Mouse (Mus musculus) myocyte (in vitro differentiated cells): ENCODE measurements at regions not wholly inside any gene's neighbourhood (a gene's known extent, or its start where the extent isn't known, plus 50 kb on each side); places are given as distances from the start of the nearest gene placed in this dataset.

ENCODE experiments used
- H3K27me3 ChIP-seq: one replicate; pipeline ENCODE4 v1.6.1; 2011; ENCODE audit not compliant: control insufficient read depth, insufficient read depth, insufficient read length
- H3K36me3 ChIP-seq: one replicate; pipeline ENCODE4 v1.6.1; 2011; ENCODE audit not compliant: control insufficient read depth, insufficient read depth
- H3K4me2 ChIP-seq: one replicate; pipeline ENCODE4 v1.6.1; 2011; ENCODE audit warnings: low read depth, control low read depth
- H3K4me3 ChIP-seq: one replicate; pipeline ENCODE4 v1.5.1; 2011; ENCODE audit warnings: mild to moderate bottlenecking, control low read depth, moderate library complexity
- H3K79me2 ChIP-seq: one replicate; pipeline ENCODE4 v1.6.1; 2011; ENCODE audit not compliant: control insufficient read depth, insufficient read depth
- H3ac ChIP-seq: one replicate; pipeline ENCODE4 v1.6.1; 2011; ENCODE audit not compliant: control insufficient read depth, insufficient read length
- CEBPB ChIP-seq: IDR thresholded peaks from 2 replicates; pipeline ENCODE4 v1.6.1; 2011; ENCODE audit warnings: mild to moderate bottlenecking, moderate library complexity; ENCODE audit not compliant: poor library complexity, insufficient read depth, severe bottlenecking
- E2F4 ChIP-seq: IDR thresholded peaks from one replicate; pipeline ENCODE4 v1.6.1; 2011; ENCODE audit warnings: mild to moderate bottlenecking, control low read depth, moderate library complexity; ENCODE audit not compliant: insufficient read depth
- MAX ChIP-seq: IDR thresholded peaks from one replicate; pipeline ENCODE4 v1.6.1; 2011; ENCODE audit warnings: low read depth, mild to moderate bottlenecking, control low read depth
- MYOD1 ChIP-seq, 3 experiments: IDR thresholded peaks; one replicate each; pipeline ENCODE4 v1.6.1; 2011; ENCODE audit warnings: control low read depth in 2 of 3, low read depth in 2 of 3, mild to moderate bottlenecking in 2 of 3, moderate library complexity in 1 of 3; ENCODE audit not compliant: insufficient read length in 2 of 3, control insufficient read depth in 1 of 3
- MYOG ChIP-seq, 3 experiments: IDR thresholded peaks; one replicate each; pipeline ENCODE4 v1.6.1; 2011; ENCODE audit warnings: control low read depth in 2 of 3, low read depth in 2 of 3, mild to moderate bottlenecking in 2 of 3; ENCODE audit not compliant: insufficient read length in 2 of 3, control insufficient read depth in 1 of 3, insufficient read depth in 1 of 3
- POLR2A ChIP-seq: IDR thresholded peaks from one replicate; pipeline ENCODE4 v1.6.1; 2011; ENCODE audit warnings: low read depth, mild to moderate bottlenecking, control low read depth, moderate library complexity; ENCODE audit not compliant: insufficient read length
- POLR2AphosphoS2 ChIP-seq: IDR thresholded peaks from one replicate; pipeline ENCODE4 v1.6.1; 2011; ENCODE audit warnings: low read depth, control low read depth; ENCODE audit not compliant: insufficient read length
- REST ChIP-seq: IDR thresholded peaks from one replicate; pipeline ENCODE4 v1.6.1; 2011; ENCODE audit warnings: mild to moderate bottlenecking, control low read depth, moderate library complexity; ENCODE audit not compliant: insufficient read depth, insufficient read length
- SRF ChIP-seq: IDR thresholded peaks from one replicate; pipeline ENCODE4 v1.6.1; 2011; ENCODE audit warnings: low read depth; ENCODE audit not compliant: control insufficient read depth, insufficient read length
- TCF12 ChIP-seq: IDR thresholded peaks from one replicate; pipeline ENCODE4 v1.6.1; 2011; ENCODE audit warnings: mild to moderate bottlenecking, control low read depth; ENCODE audit not compliant: poor library complexity, insufficient read depth, severe bottlenecking
- TCF3 ChIP-seq: IDR thresholded peaks from one replicate; pipeline ENCODE4 v1.6.1; 2011; ENCODE audit warnings: low read depth, control low read depth; ENCODE audit not compliant: insufficient read length
- USF1 ChIP-seq: IDR thresholded peaks from one replicate; pipeline ENCODE4 v1.6.1; 2011; ENCODE audit warnings: low read depth, mild to moderate bottlenecking, control low read depth, moderate library complexity

DNA sequence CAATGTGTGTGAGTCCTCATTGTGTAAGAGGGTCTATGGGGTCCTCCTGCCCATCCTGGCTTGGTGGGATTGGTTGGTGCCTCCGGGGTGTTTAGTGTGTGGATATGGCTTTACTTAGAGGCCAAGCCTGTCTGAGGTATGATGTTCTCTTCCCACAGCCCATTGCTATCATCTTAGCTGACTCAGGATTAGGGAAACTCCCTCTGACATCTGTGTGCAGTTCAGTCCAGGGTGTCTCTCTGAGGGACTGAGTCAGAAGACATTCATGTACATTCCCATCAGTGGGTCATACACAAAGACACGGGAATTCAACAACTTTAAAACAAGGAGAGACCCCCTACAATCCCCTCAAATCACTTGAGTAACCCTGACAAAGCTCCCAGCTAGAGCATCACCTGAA is 66.6 kb upstream of the Tmprss2 start:
- H3K4me2 ChIP-seq = no peak overlapping the region
- no peak overlapping the region for H3K4me3 ChIP-seq
- TF ChIP-seq MYOD1 (IDR thresholded peaks at IDR 0.05; ENCODE audit: control insufficient read depth in 1 of 3, insufficient read length in 2 of 3, low read depth in 2 of 3) = no peak
- TF ChIP-seq SRF = no peak
- TF ChIP-seq POLR2A = no peak
- no peak for TF ChIP-seq TCF12
- TF ChIP-seq MYOG (IDR thresholded peaks at IDR 0.05; ENCODE audit: control insufficient read depth in 1 of 3, insufficient read depth in 1 of 3, insufficient read length in 2 of 3, low read depth in 2 of 3) = no peak
- TF ChIP-seq POLR2AphosphoS2 = no peak
- no peak for TF ChIP-seq E2F4
- TF ChIP-seq REST = no peak
- TF ChIP-seq MAX = no peak
- no peak for TF ChIP-seq USF1
- no peak for TF ChIP-seq CEBPB
- no peak for TF ChIP-seq TCF3
- H3ac ChIP-seq = no peak overlapping the region
- H3K36me3 ChIP-seq = no peaks in the 10 kb centered on the region
- H3K79me2 ChIP-seq = no peaks in the 10 kb centered on the region
- no peaks in the 10 kb centered on the region for H3K27me3 ChIP-seq

DNA sequence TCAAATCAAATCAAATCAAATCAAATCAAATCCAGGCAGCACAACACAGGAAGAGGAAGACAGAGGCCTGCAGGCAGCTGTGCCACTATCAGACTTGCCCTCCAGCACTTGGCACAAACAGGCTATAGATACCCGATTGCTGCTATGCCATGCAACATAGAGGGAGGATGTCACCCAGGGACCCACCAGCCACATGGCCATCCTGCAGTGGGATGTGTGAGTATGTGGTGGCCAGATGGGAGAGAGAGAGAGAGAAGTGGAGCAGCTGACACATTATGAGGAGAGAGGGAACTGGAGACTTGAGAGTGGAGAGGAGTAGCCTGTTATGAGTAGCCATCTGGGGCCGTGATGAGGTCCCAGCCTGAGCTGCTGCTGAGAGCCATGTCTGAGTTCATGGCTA is 62.6 kb upstream of the Tmprss2 start:
- Histone ChIP-seq H3K4me3 (no peak overlapping the region), H3K36me3 (no peaks in the 10 kb centered on the region), H3K79me2 (no peaks in the 10 kb centered on the region), H3K4me2 (no peak overlapping the region), H3ac (no peak overlapping the region), H3K27me3 (no peaks in the 10 kb centered on the region)
- TF ChIP-seq USF1 (no peak), MYOD1 (IDR thresholded peaks at IDR 0.05; ENCODE audit: control insufficient read depth in 1 of 3, insufficient read length in 2 of 3, low read depth in 2 of 3) (no peak), E2F4 (no peak), TCF12 (no peak)

GRCm38 (mm10) chr16:97670131-97671038 is 59.4 kb upstream of the Tmprss2 start:
- Histone ChIP-seq H3ac (no peak overlapping the region), H3K27me3 (no peaks in the 10 kb centered on the region), H3K4me3 (no peak overlapping the region), H3K79me2 (no peaks in the 10 kb centered on the region), H3K36me3 (no peaks in the 10 kb centered on the region), H3K4me2 (no peak overlapping the region)
- TF ChIP-seq E2F4 (no peak), TCF12 (no peak), CEBPB (no peak), SRF (no peak), MYOD1 (IDR thresholded peaks at IDR 0.05; ENCODE audit: control insufficient read depth in 1 of 3, insufficient read length in 2 of 3, low read depth in 2 of 3) (no peak), POLR2AphosphoS2 (no peak), MAX (no peak), POLR2A (no peak), MYOG (IDR thresholded peaks at IDR 0.05; ENCODE audit: control insufficient read depth in 1 of 3, insufficient read depth in 1 of 3, insufficient read length in 2 of 3, low read depth in 2 of 3) (no peak), TCF3 (no peak), REST (no peak), USF1 (no peak)

DNA sequence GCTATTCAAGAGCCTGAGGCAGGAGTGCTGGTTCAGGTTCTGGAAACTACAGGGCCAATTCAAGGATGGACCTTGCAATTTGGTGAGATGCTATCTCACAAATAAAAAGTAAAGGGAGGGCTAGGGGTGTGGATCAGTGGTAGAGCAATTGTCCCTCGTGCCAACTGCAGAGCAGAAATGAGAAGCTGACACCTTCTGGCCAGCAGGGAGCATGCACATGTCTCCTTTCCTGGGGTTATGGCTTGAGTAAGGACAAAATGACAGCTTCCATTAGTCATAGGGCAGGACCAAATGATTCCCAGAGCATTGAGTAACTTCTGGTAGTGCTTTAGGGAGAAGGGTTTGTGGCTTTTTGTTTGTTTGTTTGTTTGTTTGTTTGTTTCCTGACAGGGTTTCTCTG is 56.5 kb upstream of the Tmprss2 start:
- no peak for TF ChIP-seq SRF
- no peak for TF ChIP-seq POLR2AphosphoS2
- TF ChIP-seq TCF12 = no peak
- no peak for TF ChIP-seq REST
- no peak for TF ChIP-seq E2F4
- TF ChIP-seq CEBPB = no peak
- TF ChIP-seq MYOD1 (IDR thresholded peaks at IDR 0.05; ENCODE audit: control insufficient read depth in 1 of 3, insufficient read length in 2 of 3, low read depth in 2 of 3) = no peak
- TF ChIP-seq POLR2A = no peak
- no peak for TF ChIP-seq MAX
- TF ChIP-seq USF1 = no peak
- TF ChIP-seq MYOG (IDR thresholded peaks at IDR 0.05; ENCODE audit: control insufficient read depth in 1 of 3, insufficient read depth in 1 of 3, insufficient read length in 2 of 3, low read depth in 2 of 3) = no peak
- no peaks in the 10 kb centered on the region for H3K79me2 ChIP-seq
- H3K27me3 ChIP-seq = no peaks in the 10 kb centered on the region
- no peak overlapping the region for H3K4me2 ChIP-seq
- H3ac ChIP-seq = no peak overlapping the region
- H3K36me3 ChIP-seq = no peaks in the 10 kb centered on the region
- no peak overlapping the region for H3K4me3 ChIP-seq
